Mouse (Mus musculus): ENCODE data around the gene Zfp36. TPM values are rescaled to one million over a fixed set of nuclear protein-coding genes. Genes with fewer than 3 reads are reported as not detected.

Zfp36 gene
- total and polyA plus RNA-seq, 3 experiments = 21.3 to 42.8 (median 28.3) TPM

- no peak overlapping the region for H3K4me3 ChIP-seq (ENCODE audit: low read depth, low read length)
- H3K27me3 ChIP-seq (ENCODE audit: insufficient read depth, low read length) = peaks cover 46% of the 10 kb centered on the region
- H3K4me1 ChIP-seq (ENCODE audit: insufficient read depth, low read depth, low read length) = peaks cover 39% of the 10 kb centered on the region
- H3K36me3 ChIP-seq (replicated peaks) = peaks cover 32% of the 10 kb centered on the region
- H3K9me3 ChIP-seq (replicated peaks) = no peaks in the 10 kb centered on the region
- ATAC-seq (ENCODE audit: extremely low read depth, insufficient number of reproducible peaks, low FRiP score, poor library complexity, severe bottlenecking) = no peak
- no peak for DNase-seq (ENCODE audit: low spot score)
- TF ChIP-seq TAL1 (conservative IDR thresholded peaks at IDR 0.05; ENCODE audit: low read depth, low read length) = no peak
- no peak for TF ChIP-seq POLR2AphosphoS5 (IDR thresholded peaks at IDR 0.05; ENCODE audit: insufficient replicate concordance, low read depth, low read length)
- no peak for TF ChIP-seq GATA2 (IDR thresholded peaks at IDR 0.05; ENCODE audit: borderline replicate concordance, low read depth, low read length)
These were observed 22.1 kb downstream of the Zfp36 start for GRCm38 (mm10) chr7:28357984-28358383.

- H3K36me3 ChIP-seq (replicated peaks) = peaks cover 42% of the 10 kb centered on the region
- no peak for TF ChIP-seq GATA1 (IDR thresholded peaks at IDR 0.05; ENCODE audit: borderline replicate concordance, low read length)
- TF ChIP-seq POLR2AphosphoS5 (IDR thresholded peaks at IDR 0.05; ENCODE audit: insufficient replicate concordance, low read depth, low read length) = no peak
- no peak for TF ChIP-seq GATA2 (IDR thresholded peaks at IDR 0.05; ENCODE audit: borderline replicate concordance, low read depth, low read length)
- TF ChIP-seq CTCF (IDR thresholded peaks at IDR 0.05; ENCODE audit: low read depth, low read length) = no peak
- TF ChIP-seq TAL1 (conservative IDR thresholded peaks at IDR 0.05; ENCODE audit: low read depth, low read length) = no peak
- no peak for DNase-seq (ENCODE audit: low spot score)
These were observed 23.1 kb downstream of the Zfp36 start for GRCm38 (mm10) chr7:28356981-28357380.

GRCm38 (mm10) chr7:28355221-28355620 is 24.8 kb downstream of the Zfp36 start:
- Histone ChIP-seq H3K9me3 (replicated peaks) (no peaks in the 10 kb centered on the region), H3K4me1 (ENCODE audit: insufficient read depth, low read depth, low read length) (peaks cover 48% of the 10 kb centered on the region), H3K27me3 (ENCODE audit: insufficient read depth, low read length) (peaks cover 29% of the 10 kb centered on the region), H3K36me3 (replicated peaks) (peaks cover 50% of the 10 kb centered on the region), H3K4me3 (ENCODE audit: low read depth, low read length) (no peak overlapping the region)
- no peak for TF ChIP-seq GATA1 (IDR thresholded peaks at IDR 0.05; ENCODE audit: borderline replicate concordance, low read length)
- TF ChIP-seq TAL1 (conservative IDR thresholded peaks at IDR 0.05; ENCODE audit: low read depth, low read length) = no peak
- no peak for TF ChIP-seq CTCF (IDR thresholded peaks at IDR 0.05; ENCODE audit: low read depth, low read length)
- TF ChIP-seq POLR2AphosphoS5 (IDR thresholded peaks at IDR 0.05; ENCODE audit: insufficient replicate concordance, low read depth, low read length) = no peak
- DNase-seq (ENCODE audit: low spot score) (no peak), ATAC-seq (ENCODE audit: extremely low read depth, insufficient number of reproducible peaks, low FRiP score, poor library complexity, severe bottlenecking) (no peak)

More at GRCm38 (mm10) chr7:28356981-28357380, 23.1 kb downstream of the Zfp36 start:
- Histone ChIP-seq H3K4me1 (ENCODE audit: insufficient read depth, low read depth, low read length) (peaks cover 42% of the 10 kb centered on the region), H3K27me3 (ENCODE audit: insufficient read depth, low read length) (peaks cover 36% of the 10 kb centered on the region), H3K9me3 (replicated peaks) (no peaks in the 10 kb centered on the region), H3K4me3 (ENCODE audit: low read depth, low read length) (no peak overlapping the region)
- no peak for ATAC-seq (ENCODE audit: extremely low read depth, insufficient number of reproducible peaks, low FRiP score, poor library complexity, severe bottlenecking)

GRCm38 (mm10) chr7:28354596-28354995 is 25.5 kb downstream of the Zfp36 start:
- TF ChIP-seq POLR2AphosphoS5 (IDR thresholded peaks at IDR 0.05; ENCODE audit: insufficient replicate concordance, low read depth, low read length) (no peak), GATA1 (IDR thresholded peaks at IDR 0.05; ENCODE audit: borderline replicate concordance, low read length) (no peak), CTCF (IDR thresholded peaks at IDR 0.05; ENCODE audit: low read depth, low read length) (no peak), GATA2 (IDR thresholded peaks at IDR 0.05; ENCODE audit: borderline replicate concordance, low read depth, low read length) (no peak), TAL1 (conservative IDR thresholded peaks at IDR 0.05; ENCODE audit: low read depth, low read length) (no peak)
- H3K4me1 ChIP-seq (ENCODE audit: insufficient read depth, low read depth, low read length) = peaks cover 54% of the 10 kb centered on the region
- H3K36me3 ChIP-seq (replicated peaks) = peaks cover 46% of the 10 kb centered on the region
- no peaks in the 10 kb centered on the region for H3K9me3 ChIP-seq (replicated peaks)
- peaks cover 23% of the 10 kb centered on the region for H3K27me3 ChIP-seq (ENCODE audit: insufficient read depth, low read length)
- ATAC-seq (ENCODE audit: extremely low read depth, insufficient number of reproducible peaks, low FRiP score, poor library complexity, severe bottlenecking) (no peak), DNase-seq (ENCODE audit: low spot score) (no peak)
- no peak overlapping the region for H3K4me3 ChIP-seq (ENCODE audit: low read depth, low read length)

GRCm38 (mm10) chr7:28354113-28354581 is 25.9 kb downstream of the Zfp36 start:
- Histone ChIP-seq H3K4me3 (ENCODE audit: low read depth, low read length) (no peak overlapping the region), H3K27me3 (ENCODE audit: insufficient read depth, low read length) (peaks cover 21% of the 10 kb centered on the region), H3K36me3 (replicated peaks) (peaks cover 46% of the 10 kb centered on the region), H3K9me3 (replicated peaks) (no peaks in the 10 kb centered on the region), H3K4me1 (ENCODE audit: insufficient read depth, low read depth, low read length) (peaks cover 59% of the 10 kb centered on the region)
- TF ChIP-seq GATA2 (IDR thresholded peaks at IDR 0.05; ENCODE audit: borderline replicate concordance, low read depth, low read length) (no peak), POLR2AphosphoS5 (IDR thresholded peaks at IDR 0.05; ENCODE audit: insufficient replicate concordance, low read depth, low read length) (no peak), TAL1 (conservative IDR thresholded peaks at IDR 0.05; ENCODE audit: low read depth, low read length) (no peak), CTCF (IDR thresholded peaks at IDR 0.05; ENCODE audit: low read depth, low read length) (no peak), GATA1 (IDR thresholded peaks at IDR 0.05; ENCODE audit: borderline replicate concordance, low read length) (no peak)
- DNase-seq (ENCODE audit: low spot score) = no peak
- ATAC-seq (ENCODE audit: extremely low read depth, insufficient number of reproducible peaks, low FRiP score, poor library complexity, severe bottlenecking) = no peak

- peaks cover 61% of the 10 kb centered on the region for H3K4me1 ChIP-seq (ENCODE audit: insufficient read depth, low read depth, low read length)
- peaks cover 46% of the 10 kb centered on the region for H3K36me3 ChIP-seq (replicated peaks)
- no peaks in the 10 kb centered on the region for H3K9me3 ChIP-seq (replicated peaks)
- H3K27me3 ChIP-seq (ENCODE audit: insufficient read depth, low read length) = peaks cover 13% of the 10 kb centered on the region
- no peak for DNase-seq (ENCODE audit: low spot score)
- TF ChIP-seq GATA2 (IDR thresholded peaks at IDR 0.05; ENCODE audit: borderline replicate concordance, low read depth, low read length) (no peak), GATA1 (IDR thresholded peaks at IDR 0.05; ENCODE audit: borderline replicate concordance, low read length) (no peak), CTCF (IDR thresholded peaks at IDR 0.05; ENCODE audit: low read depth, low read length) (no peak), TAL1 (conservative IDR thresholded peaks at IDR 0.05; ENCODE audit: low read depth, low read length) (no peak), POLR2AphosphoS5 (IDR thresholded peaks at IDR 0.05; ENCODE audit: insufficient replicate concordance, low read depth, low read length) (no peak)
- H3K4me3 ChIP-seq (ENCODE audit: low read depth, low read length) = no peak overlapping the region; the same call in 1 of the 2 replicates
- ATAC-seq (ENCODE audit: extremely low read depth, insufficient number of reproducible peaks, low FRiP score, poor library complexity, severe bottlenecking) = no peak
These were observed 26.8 kb downstream of the Zfp36 start for GRCm38 (mm10) chr7:28353267-28353666.

Data from G1E (cell line).